Mouse (Mus musculus) adrenal gland (tissue): ENCODE results near the gene Obscn.

Experiments
- microRNA-seq, 2 experiments: library from miRNA; unstranded; fragments of <30 nt; microRNA quantifications; one replicate each; pipeline ENCODE4; 2019

The Obscn gene

Small RNA genes within 50 kb of the gene (microRNA-seq; reads per million reads assigned to microRNA genes)
- gene Gm44313: 0 reads per million in 2 experiments
